Mouse (Mus musculus) E14TG2a.4 (cell line): ENCODE measurements at regions not wholly inside any gene's neighbourhood (a gene's known extent, or its start where the extent isn't known, plus 50 kb on each side); places are given as distances from the start of the nearest gene placed in this dataset.

Experiments used
- H3K27me3 ChIP-seq: 2 replicates; pipeline ENCODE4 v1.6.1; 2014; ENCODE audit warnings: low read length, control low read depth; ENCODE audit not compliant: insufficient read depth
- H3K36me3 ChIP-seq: 2 replicates; pipeline ENCODE4 v1.6.1; 2014; ENCODE audit warnings: low read length, control low read depth; ENCODE audit not compliant: insufficient read depth
- H3K4me1 ChIP-seq: replicated peaks from 2 replicates; pipeline ENCODE4 v1.6.1; 2014; ENCODE audit warnings: low read depth, low read length, control low read depth
- H3K4me3 ChIP-seq: replicated peaks from 2 replicates; pipeline ENCODE4 v1.5.1; 2014; ENCODE audit warnings: mild to moderate bottlenecking, low read length
- H3K9me3 ChIP-seq: 2 replicates; pipeline ENCODE4 v1.6.1; 2014; ENCODE audit warnings: low read length, control low read depth
- CTCF ChIP-seq: conservative IDR thresholded peaks from 2 replicates; pipeline ENCODE4 v1.5.1; 2014; ENCODE audit warnings: low read length
- NANOG ChIP-seq: IDR thresholded peaks from 2 replicates; pipeline ENCODE4 v1.6.1; 2014; ENCODE audit warnings: borderline replicate concordance, low read length, mixed read lengths
- POU5F1 ChIP-seq: IDR thresholded peaks from 2 replicates; pipeline ENCODE4 v1.6.1; 2014; ENCODE audit warnings: low read length, borderline replicate concordance

DNA sequence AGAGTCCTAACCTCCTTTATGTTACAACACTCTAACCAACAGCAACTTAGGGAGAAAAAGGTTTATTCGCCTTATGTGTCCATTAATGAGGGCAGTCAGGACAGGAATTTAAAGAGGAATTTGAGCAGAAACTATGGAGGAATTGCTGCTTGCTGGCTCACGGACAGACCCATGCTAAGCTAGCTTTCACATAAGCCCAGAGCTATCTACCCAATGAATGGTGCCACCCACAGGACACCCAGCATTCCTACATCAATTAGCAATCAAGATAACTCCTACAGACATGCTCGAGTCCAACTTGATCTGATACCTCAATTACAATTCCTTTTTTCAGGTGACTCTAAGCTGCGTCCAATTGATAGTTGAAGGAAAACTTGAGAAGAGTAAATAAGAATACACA is 1021.2 kb upstream of the Gm7489 start:
- Histone ChIP-seq H3K4me3 (no peak overlapping the region), H3K36me3 (no peaks in the 10 kb centered on the region)
- no peak for TF ChIP-seq CTCF
- no peak for TF ChIP-seq NANOG
- no peak for TF ChIP-seq POU5F1

DNA sequence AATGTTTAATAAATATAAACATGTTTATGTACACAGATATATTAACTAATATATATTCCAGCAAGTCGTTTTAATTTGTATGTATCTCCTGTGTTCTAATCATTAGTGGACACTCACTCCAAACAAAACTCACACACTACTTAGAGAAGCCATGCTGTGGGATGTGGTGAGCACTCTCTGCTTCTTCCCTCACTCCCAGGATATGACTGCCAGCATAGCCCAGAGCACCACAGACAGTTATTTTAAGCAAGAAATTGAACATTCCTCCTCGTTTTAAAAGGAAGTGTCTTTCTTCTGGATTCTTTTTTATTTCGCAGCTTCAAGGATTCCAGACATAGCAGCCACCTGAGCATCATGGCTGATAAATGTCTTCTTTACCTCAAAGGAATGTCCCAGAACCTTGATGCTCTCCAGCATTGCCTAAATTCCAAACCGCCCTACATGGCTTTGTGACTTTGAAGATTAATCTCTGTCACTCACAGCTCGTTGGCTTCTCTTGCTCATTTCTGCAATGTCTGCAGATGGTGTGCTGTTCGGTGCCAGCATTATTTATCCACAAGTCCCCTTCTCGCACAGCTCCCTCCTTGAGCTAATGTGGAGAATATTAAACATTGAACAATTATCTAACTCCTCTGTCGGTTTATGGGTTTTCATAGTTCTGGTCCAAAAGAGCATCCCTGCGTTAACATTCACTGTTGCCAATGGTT is 992.3 kb upstream of the Gm7489 start:
- Histone ChIP-seq H3K27me3 (no peaks in the 10 kb centered on the region), H3K9me3 (peaks cover 20% of the 10 kb centered on the region), H3K4me3 (no peak overlapping the region), H3K36me3 (no peaks in the 10 kb centered on the region), H3K4me1 (no peaks in the 10 kb centered on the region)
- no peak for TF ChIP-seq NANOG
- TF ChIP-seq POU5F1: no peak
- no peak for TF ChIP-seq CTCF

More for the DNA sequence above, 1021.2 kb upstream of the Gm7489 start:
- Histone ChIP-seq H3K9me3 (no peaks in the 10 kb centered on the region), H3K4me1 (no peaks in the 10 kb centered on the region), H3K27me3 (no peaks in the 10 kb centered on the region)

DNA sequence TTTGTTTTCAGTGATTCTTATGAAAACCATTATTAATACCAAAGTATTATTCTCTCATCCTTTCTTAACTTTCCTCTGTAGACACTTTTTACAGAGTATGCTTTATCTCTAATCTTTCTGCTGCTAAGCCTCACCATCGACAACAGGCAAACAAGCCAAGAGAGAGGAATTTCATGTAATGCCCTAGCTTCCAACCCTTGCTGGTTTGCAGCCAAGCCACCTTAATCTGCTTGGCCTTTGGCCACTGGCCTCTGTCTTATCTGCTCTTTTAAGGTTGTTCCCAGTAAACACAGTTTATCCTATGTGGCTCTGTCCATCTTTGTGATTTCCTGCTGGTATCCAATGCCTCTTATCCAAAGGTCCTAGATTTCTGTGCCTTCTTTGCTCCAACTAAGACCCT is 986.6 kb upstream of the Gm7489 start:
- TF ChIP-seq NANOG (no peak), POU5F1 (no peak), CTCF (no peak)
- H3K4me1 ChIP-seq: no peaks in the 10 kb centered on the region
- H3K27me3 ChIP-seq: no peaks in the 10 kb centered on the region

DNA sequence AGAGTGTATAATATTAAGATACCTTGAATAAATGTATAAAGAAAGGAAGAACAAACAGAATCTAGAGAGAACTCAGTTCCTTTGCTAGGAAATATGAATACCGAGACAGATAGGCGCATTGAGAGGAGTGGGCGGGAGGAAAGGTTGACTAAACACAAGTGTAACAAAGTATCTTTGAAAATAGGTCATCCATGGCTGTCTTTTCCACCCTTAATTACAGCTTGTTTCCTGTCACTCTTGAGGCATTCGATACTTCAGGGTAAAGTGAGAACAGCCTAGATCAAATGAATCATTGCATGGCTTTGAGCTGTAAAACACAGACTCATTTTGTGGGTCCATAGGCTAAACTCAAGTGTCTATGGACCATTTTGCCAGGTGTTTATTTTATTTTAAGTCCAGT is 985.3 kb upstream of the Gm7489 start:
- H3K36me3 ChIP-seq: no peaks in the 10 kb centered on the region

More for the DNA sequence above, 986.6 kb upstream of the Gm7489 start:
- H3K4me3 ChIP-seq: no peak overlapping the region
- H3K9me3 ChIP-seq: no peaks in the 10 kb centered on the region
- no peaks in the 10 kb centered on the region for H3K36me3 ChIP-seq

DNA sequence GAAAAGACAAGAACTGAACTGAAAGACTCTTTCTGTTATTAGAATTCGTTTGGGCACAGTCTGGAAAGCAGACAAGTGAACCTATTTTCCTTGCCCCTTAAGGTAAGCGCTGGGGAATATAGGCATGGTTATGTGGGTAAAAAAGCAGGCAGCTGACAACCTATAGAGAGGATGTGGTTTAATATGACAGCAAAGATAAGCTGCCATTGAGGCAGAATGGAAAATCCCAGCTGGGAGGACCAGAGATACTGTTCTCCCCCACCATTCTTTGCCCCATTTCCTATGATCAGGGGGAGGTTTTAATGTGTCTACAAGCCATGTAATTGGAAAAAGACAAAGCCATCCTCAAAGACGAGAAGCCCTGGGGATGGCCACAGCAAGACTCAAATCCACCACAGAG is 984.9 kb upstream of the Gm7489 start:
- Histone ChIP-seq H3K4me1 (no peaks in the 10 kb centered on the region), H3K9me3 (no peaks in the 10 kb centered on the region), H3K36me3 (no peaks in the 10 kb centered on the region), H3K27me3 (no peaks in the 10 kb centered on the region), H3K4me3 (no peak overlapping the region)
- TF ChIP-seq NANOG: no peak
- no peak for TF ChIP-seq CTCF
- TF ChIP-seq POU5F1: no peak

More for the DNA sequence above, 985.3 kb upstream of the Gm7489 start:
- no peaks in the 10 kb centered on the region for H3K27me3 ChIP-seq
- H3K9me3 ChIP-seq: no peaks in the 10 kb centered on the region
- TF ChIP-seq CTCF: no peak
- no peak for TF ChIP-seq POU5F1
- TF ChIP-seq NANOG: no peak
- no peaks in the 10 kb centered on the region for H3K4me1 ChIP-seq
- H3K4me3 ChIP-seq: no peak overlapping the region

DNA sequence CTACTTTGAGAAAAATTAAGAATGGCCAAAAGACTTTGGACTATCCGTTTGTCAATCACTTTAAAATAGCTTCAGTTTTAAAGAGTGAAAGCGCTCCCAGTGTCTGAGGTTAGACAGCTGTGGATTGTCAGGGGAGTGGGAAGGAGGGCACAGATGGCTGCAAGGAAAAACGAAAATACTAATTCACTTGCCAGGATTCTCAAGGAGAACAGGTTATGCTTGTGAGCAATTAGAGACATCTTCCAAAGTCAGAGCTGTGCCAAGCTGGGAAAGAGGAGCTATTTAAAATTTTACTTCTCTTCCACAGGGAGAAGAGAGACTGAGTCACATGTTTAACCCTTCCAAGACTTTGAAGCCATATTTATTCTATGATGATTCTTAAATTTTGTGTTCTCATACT is 979.5 kb upstream of the Gm7489 start:
- no peaks in the 10 kb centered on the region for H3K9me3 ChIP-seq
- H3K27me3 ChIP-seq: no peaks in the 10 kb centered on the region
- no peak overlapping the region for H3K4me3 ChIP-seq
- no peak for TF ChIP-seq CTCF
- no peak for TF ChIP-seq NANOG
- TF ChIP-seq POU5F1: no peak
- no peaks in the 10 kb centered on the region for H3K4me1 ChIP-seq
- no peaks in the 10 kb centered on the region for H3K36me3 ChIP-seq

DNA sequence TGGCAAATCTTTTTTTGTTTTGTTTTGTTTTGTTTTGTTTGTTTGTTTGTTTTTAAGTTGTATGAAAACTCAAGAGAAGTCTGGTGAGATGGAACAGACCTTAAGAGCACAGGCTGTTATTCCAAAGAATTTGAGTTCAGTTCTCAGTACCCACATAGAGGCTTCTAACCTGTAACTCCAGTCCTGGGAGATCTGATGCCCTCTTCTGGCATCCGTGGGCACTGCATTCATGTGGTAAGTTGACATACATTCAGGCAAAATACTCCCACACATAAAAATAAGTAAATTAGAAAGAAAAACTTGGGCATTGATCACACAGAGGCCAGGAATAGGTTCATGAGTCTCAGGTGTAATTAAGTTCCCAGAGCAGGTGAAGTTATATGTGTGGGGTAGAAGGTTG is 977.5 kb upstream of the Gm7489 start:
- no peaks in the 10 kb centered on the region for H3K4me1 ChIP-seq
- H3K27me3 ChIP-seq: no peaks in the 10 kb centered on the region
- H3K4me3 ChIP-seq: no peak overlapping the region
- H3K9me3 ChIP-seq: no peaks in the 10 kb centered on the region
- no peaks in the 10 kb centered on the region for H3K36me3 ChIP-seq
- TF ChIP-seq CTCF (peak; percentile 67), NANOG (no peak)

DNA sequence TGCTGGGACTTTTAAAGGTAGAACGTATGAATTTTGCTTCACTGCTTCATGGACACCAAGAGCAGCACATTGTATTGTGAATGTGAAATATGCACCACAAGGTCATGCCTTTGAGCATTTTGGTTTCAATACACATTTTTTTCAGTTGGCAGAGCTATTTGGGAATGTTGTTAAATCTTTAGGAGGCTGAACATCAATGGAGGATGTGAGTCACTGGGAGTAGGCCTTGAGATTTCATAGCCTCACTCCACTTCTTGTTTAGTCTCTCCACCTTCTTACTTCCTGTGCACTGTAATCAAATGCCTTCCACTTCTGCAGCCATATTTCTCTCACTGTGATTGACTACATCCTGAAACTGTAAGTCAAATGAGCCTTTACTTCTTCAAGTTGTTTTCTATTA is 962.4 kb upstream of the Gm7489 start:
- H3K4me3 ChIP-seq: no peak overlapping the region
- peaks cover 27% of the 10 kb centered on the region for H3K9me3 ChIP-seq
- no peaks in the 10 kb centered on the region for H3K36me3 ChIP-seq
- H3K27me3 ChIP-seq: no peaks in the 10 kb centered on the region
- TF ChIP-seq NANOG (no peak), POU5F1 (no peak), CTCF (no peak)
- H3K4me1 ChIP-seq: no peaks in the 10 kb centered on the region

DNA sequence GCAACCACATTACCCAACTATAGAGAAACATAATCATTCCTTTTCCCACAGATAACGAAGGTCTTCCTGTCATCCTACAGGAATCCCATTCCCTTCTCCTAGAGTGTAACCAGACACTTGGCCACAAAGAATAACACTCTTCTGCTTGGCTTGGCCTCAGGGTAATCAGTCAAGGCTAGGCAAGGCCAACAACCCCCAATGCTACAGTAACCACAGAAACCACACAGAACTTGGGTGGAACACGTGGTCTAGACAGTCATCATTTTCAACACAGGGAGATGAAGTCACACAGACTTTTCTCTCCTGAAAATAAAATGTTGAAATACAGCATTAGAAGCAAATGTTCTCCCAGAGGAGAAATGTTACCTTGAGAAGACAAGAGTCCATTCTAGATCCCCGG is 956.3 kb upstream of the Gm7489 start:
- Histone ChIP-seq H3K27me3 (no peaks in the 10 kb centered on the region), H3K36me3 (no peaks in the 10 kb centered on the region), H3K4me3 (no peak overlapping the region), H3K9me3 (no peaks in the 10 kb centered on the region), H3K4me1 (no peaks in the 10 kb centered on the region)
- no peak for TF ChIP-seq CTCF
- no peak for TF ChIP-seq NANOG
- no peak for TF ChIP-seq POU5F1

DNA sequence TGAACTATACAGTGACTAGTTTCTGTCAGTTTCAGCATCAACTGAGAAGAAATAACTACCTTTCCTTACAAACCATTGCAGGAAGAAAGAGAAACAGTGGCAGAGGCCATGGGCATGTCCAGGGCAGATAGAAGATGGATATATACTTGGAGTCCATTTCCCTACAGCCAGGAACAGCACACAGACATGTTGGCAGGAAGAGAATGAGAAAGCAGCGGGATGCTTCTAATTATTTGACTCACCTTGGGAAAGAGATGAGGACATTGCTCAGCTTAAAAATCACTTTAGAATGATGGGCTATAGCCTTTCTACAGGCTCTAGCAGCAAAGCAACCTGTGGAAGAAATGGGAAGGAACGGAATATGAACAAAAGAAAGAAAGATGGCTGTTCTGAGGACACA is 947.6 kb upstream of the Gm7489 start:
- TF ChIP-seq CTCF (no peak), POU5F1 (no peak), NANOG (no peak)
- H3K4me1 ChIP-seq: no peaks in the 10 kb centered on the region
- no peak overlapping the region for H3K4me3 ChIP-seq
- H3K36me3 ChIP-seq: no peaks in the 10 kb centered on the region
- no peaks in the 10 kb centered on the region for H3K27me3 ChIP-seq
- H3K9me3 ChIP-seq: no peaks in the 10 kb centered on the region
